Mouse (Mus musculus) left cerebral cortex, adult 2 months (tissue): ENCODE measurements at regions not wholly inside any gene's neighbourhood (a gene's known extent, or its start where the extent isn't known, plus 50 kb on each side); places are given as distances from the start of the nearest gene placed in this dataset.

ENCODE experiments used
- DNase-seq, 2 experiments: peaks; one replicate each; pipeline ENCODE4 v3.0.0; 2021 to 2022; ENCODE audit warnings: low spot score in 2 of 2, mixed read lengths in 1 of 2; ENCODE audit errors: extremely low spot score in 1 of 2
- H3K27ac ChIP-seq: fragments of 200-600 bp; 2 replicates; pipeline ENCODE4 v1.8.1; 2022
- H3K4me3 ChIP-seq: fragments of 200-600 bp; 2 replicates; pipeline ENCODE4 v1.8.1; 2022
- CTCF ChIP-seq: fragments of 200-600 bp; IDR thresholded peaks from 2 replicates; pipeline ENCODE4 v1.8.1; 2022; ENCODE audit warnings: antibody characterized with exemption, mild to moderate bottlenecking, moderate library complexity
- intact Hi-C: fragments of 180-260 bp; cut with DNase I; formaldehyde crosslinking; loops from one replicate; pipeline ENCODE4 v1.15.1; 2025

- intact Hi-C loops = loop anchor here (5.0 kb wide), 1 partner anchor 54 kb away; no protein-coding TSS in a partner anchor
- TF ChIP-seq CTCF = no peak
- DNase-seq = no peak
- no peak overlapping the region for H3K4me3 ChIP-seq
- H3K27ac ChIP-seq = peak overlapping the region; percentile 4; the same call in 1 of the 2 replicates
Measured at GRCm38 (mm10) chr6:126588761-126589160, 53.5 kb upstream of the Kcna5 start.

- intact Hi-C loops = loop anchor here (5.0 kb wide), 1 partner anchor 55 kb away; no protein-coding TSS in a partner anchor
- H3K4me3 ChIP-seq = no peak overlapping the region
- TF ChIP-seq CTCF = no peak
- no peak for DNase-seq
- peak overlapping the region; percentile 16; the same call in 1 of the 2 replicates for H3K27ac ChIP-seq
Measured at GRCm38 (mm10) chr6:126587476-126587875, 52.3 kb upstream of the Kcna5 start.

- no peak for TF ChIP-seq CTCF
- Histone ChIP-seq H3K4me3 (no peak overlapping the region), H3K27ac (peak overlapping the region; percentile 90)
- DNase-seq = peak; percentile 77 to 84
- intact Hi-C loops = loop anchor here (5.0 kb wide), 1 partner anchor 56 kb away; no protein-coding TSS in a partner anchor
Measured at GRCm38 (mm10) chr6:126585813-126586212, 50.6 kb upstream of the Kcna5 start.
